9 mouse cellular contexts compared by ENCODE assay signal in genomic region chr10:13988280-13988679, GRCm38 (mm10). TPM values are rescaled to one million over a fixed set of nuclear protein-coding genes. Genes with fewer than 3 reads are reported as not detected.
DNase-seq lines count a peak whose midpoint lies in the region; TF ChIP-seq lines count a peak whose summit lies in the region.
"Had no signal": no experiment of that assay in that cellular context is flagged by ENCODE, and none has a peak within 500 bp of the region (broad histone marks: within the 10 kb centered on the region; RNA-seq: fewer than 3 reads in every experiment).

No protein-coding gene starts in this region.

- no peaks in the 10 kb centered on the region for H3K27me3 ChIP-seq in myocyte (ENCODE audit: control insufficient read depth, insufficient read depth, insufficient read length)
- no peaks in the 10 kb centered on the region for H3K27me3 ChIP-seq in cerebellum, adult 2 months (ENCODE audit: control insufficient read depth, insufficient read depth, low read length)
- H3K27me3 ChIP-seq: stomach, embryonic 15.5 days had no signal

- intact Hi-C loops in gastrocnemius, adult 2 months (cut with DNase I): no loop called here

- 73% methylated on average over 9 of the region's 9 CpGs for WGBS in cerebellum, adult 2 months

- peak overlapping the region; percentile 40 for H3K4me2 ChIP-seq in myocyte (ENCODE audit: low read depth)
- H3K4me2 ChIP-seq: stomach, embryonic 15.5 days had no signal

- H3K36me3 ChIP-seq in myocyte (ENCODE audit: control insufficient read depth, insufficient read depth): no peaks in the 10 kb centered on the region
- H3K36me3 ChIP-seq: stomach, embryonic 15.5 days had no signal

- no peak for TF ChIP-seq POLR2A in myocyte (IDR thresholded peaks at IDR 0.05; ENCODE audit: insufficient read length, low read depth)
- no peak for TF ChIP-seq POLR2A in cerebellum, adult 2 months (IDR thresholded peaks at IDR 0.05; ENCODE audit: borderline replicate concordance, insufficient read depth, low read length)

- TF ChIP-seq CTCF in gastrocnemius, adult 2 months (IDR thresholded peaks at IDR 0.05): no peak
- no peak for TF ChIP-seq CTCF in cerebellum, adult 2 months (IDR thresholded peaks at IDR 0.05; ENCODE audit: borderline replicate concordance, insufficient read depth, low read depth, low read length)

- peaks cover 14% of the 10 kb centered on the region; the same call in 1 of the 2 replicates for H3K4me1 ChIP-seq in cerebellum, adult 2 months (ENCODE audit: control insufficient read depth, insufficient read depth, low read length)

- H3K79me2 ChIP-seq in myocyte (ENCODE audit: control insufficient read depth, insufficient read depth): peaks cover 75% of the 10 kb centered on the region

- H3K27ac ChIP-seq in gastrocnemius, adult 2 months: peak overlapping the region; percentile 64
- no peak overlapping the region for H3K27ac ChIP-seq in cerebellum, adult 2 months (ENCODE audit: insufficient read depth, low read length)
- H3K27ac ChIP-seq: stomach, embryonic 15.5 days had no signal

- H3K4me3 ChIP-seq in gastrocnemius, adult 2 months: no peak overlapping the region
- H3K4me3 ChIP-seq in myocyte: no peak overlapping the region
- H3K4me3 ChIP-seq in cerebellum, adult 2 months (replicated peaks; ENCODE audit: insufficient read depth, low read depth, low read length): no peak overlapping the region
- H3K4me3 ChIP-seq: stomach, embryonic 15.5 days had no signal

- H3ac ChIP-seq in myocyte (ENCODE audit: control insufficient read depth, insufficient read length): no peak overlapping the region

- DNase-seq in gastrocnemius, adult 2 months: peak; percentile 69
- DNase-seq in gastrocnemius, adult 8-10 months (ENCODE audit: low spot score in 2 of 2): no peak
- peak; percentile 48 for DNase-seq in layer of hippocampus, adult 9-11 months
- DNase-seq in layer of hippocampus, postnatal 36 days: no peak
- peak; percentile 64 for DNase-seq in embryo, embryonic 10 days (ENCODE audit: low spot score)
- no peak for DNase-seq in cerebellum, adult 2 months
- DNase-seq in cerebellum, postnatal 4 days (ENCODE audit: low spot score in 2 of 2): no peak

TF ChIP-seq in myocyte, 11 proteins besides CTCF, POLR2A, EP300 and RAD21:
- TF ChIP-seq TCF3 (IDR thresholded peaks at IDR 0.05; ENCODE audit: insufficient read length, low read depth): peak; percentile 68
- peak; percentile 33 for TF ChIP-seq USF1 (IDR thresholded peaks at IDR 0.05; ENCODE audit: low read depth)
- TF ChIP-seq TCF12 (IDR thresholded peaks at IDR 0.05; ENCODE audit: insufficient read depth, poor library complexity, severe bottlenecking): peak; percentile 83
- TF ChIP-seq POLR2AphosphoS2 (IDR thresholded peaks at IDR 0.05; ENCODE audit: insufficient read length, low read depth): no peak
- no peak for TF ChIP-seq MAX (IDR thresholded peaks at IDR 0.05; ENCODE audit: low read depth)
- no peak for TF ChIP-seq SRF (IDR thresholded peaks at IDR 0.05; ENCODE audit: control insufficient read depth, insufficient read length, low read depth)
- peak in 2 of 3 experiments; percentile 52 to 87 for TF ChIP-seq MYOG (IDR thresholded peaks at IDR 0.05; ENCODE audit: control insufficient read depth in 1 of 3, insufficient read depth in 1 of 3, insufficient read length in 2 of 3, low read depth in 2 of 3)
- TF ChIP-seq CEBPB (IDR thresholded peaks at IDR 0.05; ENCODE audit: insufficient read depth, poor library complexity, severe bottlenecking): peak; percentile 80
- no peak for TF ChIP-seq REST (IDR thresholded peaks at IDR 0.05; ENCODE audit: insufficient read depth, insufficient read length)
- no peak for TF ChIP-seq E2F4 (IDR thresholded peaks at IDR 0.05; ENCODE audit: insufficient read depth)
- TF ChIP-seq MYOD1 (IDR thresholded peaks at IDR 0.05; ENCODE audit: control insufficient read depth in 1 of 3, insufficient read length in 2 of 3, low read depth in 2 of 3): peak; percentile 79 to 94 (median 91)

RNA-seq across cellular contexts. Expression of gene Hivep2, which starts 22.4 kb away (rescaled TPM):
- total RNA-seq in gastrocnemius, adult 2 months (2021): 10 to 100 TPM; 40.5 to 42.0 TPM
- 10 to 100 TPM; 41.4 to 60.4 (median 54.1) TPM for total RNA-seq in gastrocnemius, adult 8-10 months (2022)
- total RNA-seq in layer of hippocampus, postnatal 36 days (2021): 100 to 1,000 TPM; 202 to 208 TPM
- 9.6 TPM for polyA plus RNA-seq in myocyte (2012; fragmentation: generic; extraction: Trizol)
- 55.2 and 60.4 TPM in 2 replicates for polyA plus RNA-seq in cerebellum, adult 2 months (2012; rRNA removed)

Comparison
In these comparisons a context has a peak if more than half of its experiments do, and no peak if none do; other contexts are left out.
1. DNase-seq: peak in gastrocnemius, adult 2 months (single experiment), layer of hippocampus, adult 9-11 months (single experiment) and embryo, embryonic 10 days (single experiment); none in gastrocnemius, adult 8-10 months (0 of 2), layer of hippocampus, postnatal 36 days (0 of 2), cerebellum, adult 2 months (0 of 2) and cerebellum, postnatal 4 days (0 of 2).